Mouse (Mus musculus) left cerebral cortex, adult 8-10 months (tissue): ENCODE data around the gene Abca13. TPM values are rescaled to one million over a fixed set of nuclear protein-coding genes. Genes with fewer than 3 reads are reported as not detected.

Experiments used
- DNase-seq, 2 experiments: peaks; one replicate each; pipeline ENCODE4 v3.0.0; 2022; ENCODE audit warnings: low spot score in 2 of 2
- total RNA-seq, 4 experiments: library from RNA; stranded (reverse); gene quantifications; 2 replicates each; pipeline ENCODE4 v1.2.4; 2022

Gene Abca13
- total RNA-seq, 4 experiments from 2014 or later: 0.02 to 0.04 (median 0.02) TPM

GRCm38 (mm10) chr11:9528556-9528955, 336.8 kb downstream of the Abca13 start:
- DNase-seq: no peak

GRCm38 (mm10) chr11:9531715-9532114, 340.0 kb downstream of the Abca13 start:
- no peak for DNase-seq

- no peak for DNase-seq
Observed at GRCm38 (mm10) chr11:9533189-9533588, 341.4 kb downstream of the Abca13 start.

DNA sequence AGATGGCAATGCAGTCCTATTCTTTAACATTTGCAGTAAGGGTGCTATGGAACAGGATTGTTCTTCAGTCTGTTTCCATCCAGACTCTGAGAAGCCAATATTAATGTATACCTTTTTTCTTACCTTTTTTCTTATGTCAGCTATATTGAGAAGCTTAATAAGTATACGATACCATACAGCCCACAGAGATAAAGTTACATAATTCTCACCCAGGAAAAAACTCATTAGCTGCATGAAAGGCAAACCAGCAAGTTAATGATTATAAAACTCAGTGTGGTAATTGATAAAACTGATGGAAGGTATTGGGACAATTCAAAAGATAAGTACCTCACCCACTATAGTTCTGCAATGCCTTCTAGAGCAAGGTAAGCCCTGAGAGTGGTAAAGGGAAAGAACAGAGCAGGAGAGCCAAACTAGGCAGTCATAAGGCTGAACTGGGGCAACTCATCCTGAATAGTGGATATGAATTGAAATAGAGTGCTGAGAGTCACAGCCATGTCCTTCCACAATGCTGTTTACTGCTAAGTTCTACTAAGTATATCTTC, 342.0 kb downstream of the Abca13 start:
- no peak for DNase-seq

DNA sequence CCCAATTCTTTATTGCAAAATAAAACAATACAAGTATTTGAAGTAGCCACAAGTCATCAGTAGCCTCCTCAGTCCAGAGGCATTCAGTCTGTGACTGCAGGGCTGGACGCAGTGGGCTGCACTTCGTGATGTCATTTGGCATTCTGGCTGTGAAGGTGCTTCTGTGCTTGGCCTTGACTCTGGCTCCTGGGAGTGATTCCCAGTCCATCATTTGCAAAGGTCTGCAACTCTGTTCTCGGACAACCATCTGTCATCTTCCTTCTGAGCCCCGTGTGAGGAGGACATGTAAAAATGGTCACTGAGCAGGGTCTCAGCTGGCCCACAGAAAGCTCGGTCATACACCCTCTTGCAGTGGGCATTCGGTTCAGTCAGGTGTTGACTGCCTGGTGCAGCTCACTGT, 345.1 kb downstream of the Abca13 start:
- DNase-seq: no peak

- no peak for DNase-seq
Observed at GRCm38 (mm10) chr11:9538328-9538727, 346.6 kb downstream of the Abca13 start.

GRCm38 (mm10) chr11:9560026-9560425, 368.3 kb downstream of the Abca13 start:
- DNase-seq: peak in 1 of 2 experiments; percentile 6

DNA sequence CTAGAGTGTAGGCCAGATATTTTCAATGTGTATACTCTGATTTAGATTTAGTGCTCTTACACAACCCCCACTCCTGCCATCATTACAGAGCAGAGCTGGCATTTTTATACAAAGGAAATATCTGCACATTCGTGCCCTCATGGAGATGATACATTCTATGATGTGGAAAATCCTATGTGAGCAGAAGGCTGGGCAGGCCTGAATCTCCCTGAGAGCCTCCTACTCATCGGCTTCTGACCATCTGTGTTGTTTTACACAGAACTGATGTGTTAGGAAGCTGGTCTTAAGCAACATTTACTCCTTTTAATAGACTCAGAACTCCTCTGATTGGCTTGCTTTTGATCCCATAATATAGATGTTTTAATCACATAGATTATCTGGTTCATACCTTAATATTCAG, 376.6 kb downstream of the Abca13 start:
- peak in 1 of 2 experiments; percentile 51 for DNase-seq

DNA sequence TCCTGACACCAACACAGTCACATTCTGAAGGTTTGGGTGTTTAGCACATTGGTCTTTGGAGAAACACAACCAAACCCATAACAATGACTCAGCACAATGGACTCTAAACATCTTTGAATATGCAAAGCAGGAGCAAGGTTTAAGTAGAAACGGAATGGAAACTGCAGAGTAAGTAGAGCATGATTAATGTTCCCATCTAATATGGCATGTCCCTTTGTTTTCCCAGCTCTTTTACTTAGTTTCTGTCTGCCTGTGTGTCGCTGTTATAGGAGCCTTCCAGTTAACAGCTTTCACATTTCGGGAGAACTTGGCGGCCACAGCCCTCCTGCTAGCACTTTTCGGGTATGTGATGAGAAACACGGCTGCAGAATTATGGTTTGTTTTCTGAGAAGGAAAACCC, 378.6 kb downstream of the Abca13 start:
- no peak for DNase-seq

GRCm38 (mm10) chr11:9574894-9575293, 383.2 kb downstream of the Abca13 start:
- no peak for DNase-seq

- no peak for DNase-seq
Observed at GRCm38 (mm10) chr11:9591757-9592316, 400.1 kb downstream of the Abca13 start.

- no peak for DNase-seq
Observed at GRCm38 (mm10) chr11:9597299-9597698, 405.6 kb downstream of the Abca13 start.

DNA sequence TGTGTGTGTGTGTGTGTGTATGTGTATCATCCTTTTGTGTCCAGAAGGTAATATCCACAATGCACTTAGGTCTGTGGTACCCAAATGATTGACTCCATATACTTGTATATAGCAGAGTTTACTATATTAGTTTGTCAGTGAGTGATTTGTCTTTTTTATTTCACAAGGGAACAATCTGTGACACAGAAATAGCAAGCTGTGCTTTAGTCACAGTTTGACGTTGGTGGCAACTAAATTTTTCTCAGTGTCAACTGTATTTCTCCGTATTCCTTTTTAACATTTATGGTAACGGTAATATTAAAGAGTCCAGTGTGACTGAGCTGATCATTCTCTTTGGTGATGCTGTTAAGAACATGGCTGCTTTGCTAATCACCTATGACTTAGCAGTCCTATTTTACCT, 409.4 kb downstream of the Abca13 start:
- no peak for DNase-seq

DNA sequence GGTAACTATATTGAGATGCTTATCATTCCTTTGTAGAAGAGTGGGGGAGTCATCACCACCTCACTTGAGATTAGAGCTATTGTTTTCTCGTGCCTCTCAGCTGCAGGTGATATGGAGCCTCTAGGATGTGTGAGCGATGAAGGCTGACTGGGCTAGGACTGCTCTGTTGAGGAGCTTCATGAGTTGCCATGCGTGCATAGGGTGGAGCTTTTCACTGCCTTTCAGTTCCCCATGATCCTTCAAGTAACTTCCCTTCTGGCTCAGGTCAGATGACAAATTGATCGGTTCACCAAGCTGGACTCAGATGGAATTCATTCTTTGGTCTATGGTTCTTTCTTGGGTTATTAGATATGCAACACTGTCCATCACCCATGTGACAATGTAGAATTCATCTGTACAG, 410.4 kb downstream of the Abca13 start:
- no peak for DNase-seq

GRCm38 (mm10) chr11:9608249-9608648, 416.5 kb downstream of the Abca13 start:
- DNase-seq: no peak

DNA sequence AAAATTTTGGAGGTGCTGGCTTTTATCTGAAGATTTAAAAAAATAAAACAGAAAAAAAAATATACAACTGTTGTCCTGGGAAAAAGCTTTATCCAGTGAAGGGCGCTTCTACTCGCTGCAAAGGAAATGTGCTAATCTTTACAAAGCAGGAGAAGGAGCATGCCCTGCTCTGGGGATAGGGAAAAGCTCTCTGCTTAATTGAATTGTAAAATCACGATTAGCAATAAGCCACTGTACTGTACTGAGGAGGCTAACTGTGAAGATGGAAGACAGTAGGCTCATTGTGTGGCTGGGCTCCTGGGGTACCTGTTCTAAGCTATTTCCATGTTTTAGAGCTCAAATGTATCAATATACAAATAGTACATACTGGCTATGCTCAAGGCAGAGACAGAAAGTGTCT, 417.3 kb downstream of the Abca13 start:
- DNase-seq: no peak

DNA sequence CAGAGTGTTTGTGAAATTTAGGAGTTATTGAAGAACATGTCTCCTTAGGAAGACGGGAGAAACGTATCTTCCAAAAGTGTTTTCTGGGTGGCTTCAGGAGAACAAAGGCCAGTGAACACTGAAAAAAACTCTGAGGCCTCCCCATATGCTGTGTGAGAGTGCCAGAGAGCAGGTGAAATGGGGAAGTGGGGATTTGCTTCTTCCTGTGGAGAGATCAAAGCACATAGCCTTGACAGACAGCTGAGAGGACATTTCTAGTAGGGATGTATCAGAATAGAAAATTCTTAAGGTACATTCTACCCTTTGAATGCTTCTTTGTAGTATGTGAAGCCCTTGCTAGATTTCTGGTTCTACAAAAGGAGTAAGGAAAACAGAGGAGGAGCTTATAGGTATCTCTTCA, 424.4 kb downstream of the Abca13 start:
- no peak for DNase-seq

DNA sequence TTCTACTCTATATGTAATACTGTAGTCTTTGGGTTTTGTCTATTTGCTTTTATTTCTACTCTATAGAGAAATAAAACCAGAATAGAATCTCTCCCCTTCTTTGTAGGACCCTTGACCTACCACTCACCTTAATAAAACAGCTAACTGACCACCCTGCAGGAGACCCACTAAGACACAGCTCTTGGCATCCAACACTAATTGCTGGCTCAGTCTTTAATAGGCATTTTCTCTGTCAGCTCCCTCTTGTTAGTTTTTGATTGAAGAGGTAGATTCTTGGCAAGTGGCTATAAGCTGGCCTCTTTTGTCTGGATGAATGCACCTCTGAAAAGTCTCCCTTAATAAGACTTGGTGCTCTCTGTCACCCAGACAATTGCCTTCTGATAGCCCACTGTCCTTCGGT, 424.9 kb downstream of the Abca13 start:
- DNase-seq: no peak

GRCm38 (mm10) chr11:9619986-9620385, 428.2 kb downstream of the Abca13 start:
- no peak for DNase-seq

DNA sequence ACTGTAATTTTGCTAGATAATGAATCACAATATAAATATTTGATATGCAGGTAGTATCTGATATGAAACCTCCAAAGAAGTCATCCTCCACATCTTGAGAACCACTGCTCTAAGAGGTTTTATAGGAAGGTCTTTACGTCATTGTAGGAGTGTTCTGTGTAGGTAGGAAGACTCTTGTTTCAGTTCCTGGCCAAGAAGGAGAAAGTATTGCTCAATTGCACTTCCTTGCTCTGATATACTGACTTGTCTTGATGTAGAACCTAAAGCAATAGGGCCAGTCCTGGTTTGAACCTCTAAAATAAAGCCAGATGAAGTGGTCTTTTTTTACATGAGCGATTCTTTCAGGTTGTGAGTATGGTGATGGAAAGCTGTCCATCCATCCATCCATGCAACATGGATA, 431.1 kb downstream of the Abca13 start:
- no peak for DNase-seq

GRCm38 (mm10) chr11:9624753-9625152, 433.0 kb downstream of the Abca13 start:
- DNase-seq: no peak

GRCm38 (mm10) chr11:9625812-9626211, 434.1 kb downstream of the Abca13 start:
- no peak for DNase-seq

- no peak for DNase-seq
Observed at GRCm38 (mm10) chr11:9647272-9647671, 455.5 kb downstream of the Abca13 start.

- no peak for DNase-seq
Observed at GRCm38 (mm10) chr11:9647991-9648390, 456.2 kb downstream of the Abca13 start.
